Mouse (Mus musculus) Muller cell, postnatal 12 days (primary cell): ENCODE results near the gene Samd7.
"Not testable (repeated sequence)": the region's sequence is repeated elsewhere in the genome, so short reads cannot be mapped to it uniquely, and the experiment has no call there.

Experiments used
- DNase-seq: peaks from one replicate; pipeline ENCODE4 v3.0.0-alpha.2; 2015; ENCODE audit errors: inconsistent ontology term

Samd7 gene

DNA sequence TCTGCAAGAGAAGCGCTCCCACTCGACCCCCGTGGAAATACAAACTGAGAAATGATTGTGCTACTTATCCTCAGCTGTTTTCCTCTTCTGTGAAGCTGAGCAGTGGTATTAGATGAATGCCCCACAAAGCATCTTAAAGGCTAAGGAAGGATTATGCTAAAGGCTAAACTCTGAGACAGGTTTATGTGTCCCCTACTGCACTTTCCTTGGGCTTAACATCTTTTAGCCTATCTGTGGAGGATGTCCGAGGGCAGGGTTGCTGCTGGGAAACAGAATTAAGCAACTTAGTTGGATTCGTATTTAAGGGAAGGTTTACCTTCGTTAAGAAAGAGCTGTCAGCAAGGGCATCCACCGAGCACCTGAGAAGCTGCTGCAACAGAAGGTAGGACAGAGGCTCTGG lies at the start of gene Samd7:
Samd7 (plus strand) TSS at position 288 of the 400 bp plus-strand sequence.
- no peak for DNase-seq

DNA sequence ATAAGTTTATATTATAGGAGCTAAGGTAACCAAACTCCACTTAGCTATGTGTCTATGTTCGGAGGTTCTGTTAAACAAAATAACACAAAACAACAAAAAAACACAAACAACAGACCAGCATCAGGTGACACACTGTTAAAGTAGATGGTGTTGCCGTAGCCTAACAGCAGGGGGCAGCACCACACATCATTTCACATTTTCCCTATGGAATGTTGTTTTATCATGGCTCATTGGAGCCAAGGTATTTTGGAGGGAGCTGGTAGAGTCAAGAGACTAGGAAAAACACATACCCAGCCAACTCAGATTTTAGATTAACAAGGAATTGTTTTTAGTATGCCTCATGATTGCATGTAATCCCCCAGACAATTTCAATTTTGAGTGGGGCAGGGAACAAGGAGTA lies 49.7 kb upstream of the Samd7 start:
- DNase-seq: peak; percentile 81

DNA sequence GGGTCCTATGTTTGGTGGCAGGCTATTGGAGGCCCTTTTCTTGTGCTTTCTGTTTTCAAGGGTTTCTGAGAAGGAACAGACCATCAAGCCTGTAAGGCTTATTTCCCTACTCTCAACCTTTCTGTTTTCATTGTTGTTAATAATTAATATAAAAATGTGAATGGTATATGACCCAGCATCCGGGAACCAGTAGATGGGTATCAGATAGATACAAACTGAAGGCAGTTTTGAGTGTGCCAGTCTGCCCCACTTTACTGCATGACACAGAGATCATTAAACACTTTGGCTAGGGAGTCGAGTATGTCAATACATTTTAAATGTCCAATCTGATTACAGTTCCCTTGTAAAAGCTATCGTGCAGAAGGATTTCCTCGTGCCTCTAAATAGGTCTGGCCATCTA lies 48.2 kb upstream of the Samd7 start:
- no peak for DNase-seq

DNA sequence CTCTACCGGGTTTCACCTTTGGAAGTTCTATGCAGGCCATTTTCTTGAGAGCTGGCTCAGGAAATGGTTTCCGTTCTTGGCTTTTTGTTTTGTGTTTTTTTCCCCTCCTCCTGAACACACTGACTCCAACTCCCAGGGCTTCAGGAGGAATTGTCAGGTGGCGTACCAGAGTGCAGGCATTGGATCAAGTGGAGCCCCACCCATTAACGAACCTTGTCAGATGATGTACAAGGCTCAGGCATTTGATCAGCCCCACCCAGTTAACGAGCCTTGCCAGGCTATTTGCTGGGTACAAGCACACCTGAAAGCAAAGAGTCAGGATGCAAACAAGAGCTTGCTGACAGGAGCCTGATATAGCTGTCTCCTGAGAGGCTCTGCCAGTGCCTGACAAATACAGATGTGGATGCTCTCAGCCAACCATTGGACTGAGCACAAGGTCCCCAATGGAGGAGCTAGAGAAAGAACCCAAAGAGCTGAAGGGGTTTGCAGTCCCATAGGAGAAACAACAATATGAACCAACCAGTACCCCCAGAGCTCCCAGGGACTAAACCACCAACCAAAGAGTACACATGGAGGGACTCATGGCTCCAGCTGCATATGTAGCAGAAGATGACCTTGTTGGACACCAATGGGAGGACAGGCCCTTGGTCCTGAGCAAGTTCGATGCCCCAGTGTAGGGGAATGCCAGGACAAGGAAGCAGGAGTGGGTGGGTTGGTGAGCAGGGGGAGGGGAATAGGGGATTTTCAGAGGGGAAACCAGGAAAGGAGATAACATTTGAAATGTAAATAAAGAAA lies 46.2 kb upstream of the Samd7 start, which contains the start of gene Lrrc31:
Lrrc31 (minus strand) TSS at position 133 of the 795 bp plus-strand sequence.
- DNase-seq: not testable (repeated sequence)

DNA sequence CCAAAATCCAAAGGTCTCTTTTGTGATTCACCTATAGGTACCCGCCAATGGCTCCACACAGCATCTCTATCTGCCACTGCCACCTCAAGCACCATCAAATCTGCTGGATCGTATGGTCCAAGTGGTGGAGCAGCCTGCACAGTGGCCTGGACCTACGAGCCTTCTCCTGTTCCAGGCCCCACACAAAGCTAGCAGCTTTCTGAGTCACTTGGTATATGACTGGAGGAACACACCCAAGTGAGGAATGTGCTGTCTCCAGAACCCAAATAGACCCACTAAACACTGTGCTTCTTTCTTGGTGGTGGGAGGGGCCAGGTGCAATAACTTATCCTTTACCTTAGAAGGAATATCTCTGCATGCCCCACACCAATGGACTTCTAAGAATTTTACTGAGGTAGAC lies 40.1 kb upstream of the Samd7 start:
- no peak for DNase-seq

DNA sequence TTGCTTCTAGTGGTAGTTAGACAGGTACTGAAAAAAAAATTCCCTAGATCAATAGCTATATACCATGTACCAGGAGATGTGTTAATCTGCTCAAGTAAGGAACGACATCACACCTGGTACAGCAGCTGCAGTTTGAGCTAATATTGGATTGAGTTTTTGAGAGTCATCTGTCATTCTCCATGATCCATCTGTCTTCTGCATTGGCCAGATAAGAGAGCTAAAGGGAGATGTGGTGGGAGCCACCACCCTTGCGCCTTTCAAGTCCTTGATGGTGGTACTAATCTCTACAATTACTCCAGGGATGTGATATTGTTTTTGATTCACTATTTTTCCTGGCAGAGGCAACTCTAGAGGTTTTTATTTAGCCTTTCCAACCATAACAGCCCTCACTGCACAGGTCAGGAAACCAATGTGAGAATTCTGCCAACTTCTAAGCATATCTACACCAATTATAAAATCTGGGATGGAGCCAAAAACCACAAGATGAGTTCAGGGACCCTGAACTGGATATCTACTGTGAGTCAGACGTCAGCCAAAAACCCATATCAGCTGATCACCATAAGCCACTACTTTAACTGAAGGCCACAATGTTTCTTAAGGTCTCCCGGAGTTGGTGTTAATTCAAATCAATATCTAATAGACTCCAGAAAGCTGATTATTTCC lies 39.3 kb upstream of the Samd7 start:
- peak; percentile 18 for DNase-seq

DNA sequence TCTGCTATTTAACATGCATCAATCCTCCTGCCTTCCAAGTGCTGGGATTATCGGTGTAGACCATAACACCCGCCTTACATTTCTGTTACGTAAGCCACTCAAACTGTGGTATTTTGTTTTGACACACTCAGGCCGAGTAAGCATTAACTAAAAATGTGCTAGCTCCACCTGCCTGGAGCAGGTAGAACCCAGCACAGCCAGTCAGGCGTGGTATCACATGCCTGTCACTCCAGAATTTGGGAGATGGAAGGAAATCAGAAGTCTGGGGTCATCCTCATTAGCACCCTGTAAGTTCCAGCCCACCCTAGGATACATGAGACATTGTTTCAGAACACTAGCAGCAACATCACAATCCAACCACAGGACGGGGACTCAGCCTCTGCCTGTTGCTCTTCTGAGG lies 35.9 kb upstream of the Samd7 start:
- no peak for DNase-seq

DNA sequence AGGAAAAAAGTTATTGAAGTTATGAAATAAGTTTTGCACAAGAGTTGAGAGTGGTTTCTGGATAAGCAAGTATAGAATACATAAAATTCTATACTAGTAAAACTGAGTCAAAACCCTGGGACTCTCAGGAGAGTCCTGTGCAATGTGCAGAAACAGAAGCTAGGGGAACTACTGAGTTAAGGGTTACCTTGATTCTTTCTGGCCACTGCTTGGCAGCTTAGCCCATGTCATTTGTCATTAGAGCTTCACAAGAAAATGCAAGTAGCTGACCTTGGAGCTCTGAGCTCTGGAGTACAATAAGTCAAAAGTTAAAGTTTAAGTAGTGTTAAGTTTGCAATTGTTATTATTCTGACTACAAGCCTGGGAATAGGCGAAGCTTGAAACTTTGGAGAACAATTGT lies 32.8 kb upstream of the Samd7 start:
- no peak for DNase-seq

DNA sequence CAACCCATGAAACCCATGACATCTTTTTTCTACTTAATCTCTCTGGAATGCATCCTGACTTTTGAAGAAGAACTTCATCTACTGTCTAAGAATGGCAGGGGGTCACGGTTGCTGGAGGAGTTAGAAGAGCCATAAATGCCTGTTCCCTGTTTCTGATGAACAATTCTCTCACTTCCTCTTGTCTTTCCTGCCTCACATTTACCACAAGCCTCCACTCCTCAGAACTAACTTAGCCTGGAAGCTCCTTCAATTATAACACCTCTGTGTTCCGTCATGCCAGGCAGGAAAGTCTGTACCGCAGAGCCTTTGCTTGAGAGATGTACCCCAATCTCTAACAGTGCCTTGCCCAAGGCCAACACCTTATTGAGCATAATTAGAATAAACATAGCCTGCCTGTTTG lies 27.4 kb upstream of the Samd7 start:
- DNase-seq: no peak

DNA sequence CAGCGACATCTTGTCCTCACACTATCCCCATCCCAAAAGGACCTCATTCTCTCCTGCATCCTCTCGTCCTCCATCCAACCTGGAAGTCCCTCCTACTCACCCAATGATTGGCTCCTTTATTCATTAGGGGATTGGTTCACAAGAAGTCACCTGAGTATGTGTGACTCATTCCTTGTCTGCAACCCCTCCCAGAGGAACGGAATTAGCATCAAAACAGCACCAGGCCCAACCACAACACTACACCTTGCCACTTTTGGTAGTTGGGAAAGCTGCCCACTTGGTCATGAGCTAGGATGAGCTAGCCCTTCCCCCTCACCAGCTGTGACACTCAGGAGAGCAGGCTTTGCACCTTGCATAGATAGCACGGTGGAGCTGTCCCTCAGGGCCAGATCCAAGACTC lies 24.1 kb upstream of the Samd7 start:
- no peak for DNase-seq

DNA sequence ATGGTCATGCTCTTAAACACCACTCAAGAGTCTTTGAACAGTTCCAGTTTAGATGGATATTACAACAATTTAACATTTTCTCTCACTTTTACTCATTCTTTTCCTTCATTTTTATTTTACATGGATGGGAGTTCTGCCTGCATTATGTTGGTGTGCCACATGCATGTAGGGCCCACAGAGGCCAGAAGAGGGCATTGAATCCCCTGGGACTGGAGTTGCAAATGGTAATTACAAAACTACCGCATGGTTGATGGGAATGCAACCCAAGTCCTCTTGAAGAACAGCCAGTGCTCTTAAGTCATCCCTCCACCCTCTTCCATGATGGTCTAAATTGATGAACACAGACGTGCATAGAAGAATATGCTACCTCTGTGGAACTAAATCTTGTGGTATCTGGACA lies 23.6 kb upstream of the Samd7 start:
- no peak for DNase-seq

DNA sequence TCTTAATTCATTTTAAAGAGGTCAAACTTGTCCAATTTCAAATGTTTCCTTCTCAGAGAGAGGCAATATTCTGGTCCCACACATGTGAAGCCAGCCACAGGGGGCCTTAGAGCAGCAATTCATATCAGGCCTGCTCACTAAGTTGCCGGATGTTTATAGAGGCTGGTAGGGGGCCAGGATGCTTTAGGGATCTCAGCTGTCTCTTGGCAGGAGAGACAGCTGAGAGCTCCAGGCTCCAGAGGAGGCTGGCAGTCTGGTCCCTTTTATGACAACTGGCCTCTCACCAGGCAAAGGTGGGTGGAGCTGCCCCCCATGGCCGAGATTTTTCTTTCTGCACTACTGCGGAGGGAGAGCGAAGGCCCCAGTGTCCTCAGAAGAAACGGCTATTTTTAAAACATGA lies 22.9 kb upstream of the Samd7 start:
- no peak for DNase-seq

DNA sequence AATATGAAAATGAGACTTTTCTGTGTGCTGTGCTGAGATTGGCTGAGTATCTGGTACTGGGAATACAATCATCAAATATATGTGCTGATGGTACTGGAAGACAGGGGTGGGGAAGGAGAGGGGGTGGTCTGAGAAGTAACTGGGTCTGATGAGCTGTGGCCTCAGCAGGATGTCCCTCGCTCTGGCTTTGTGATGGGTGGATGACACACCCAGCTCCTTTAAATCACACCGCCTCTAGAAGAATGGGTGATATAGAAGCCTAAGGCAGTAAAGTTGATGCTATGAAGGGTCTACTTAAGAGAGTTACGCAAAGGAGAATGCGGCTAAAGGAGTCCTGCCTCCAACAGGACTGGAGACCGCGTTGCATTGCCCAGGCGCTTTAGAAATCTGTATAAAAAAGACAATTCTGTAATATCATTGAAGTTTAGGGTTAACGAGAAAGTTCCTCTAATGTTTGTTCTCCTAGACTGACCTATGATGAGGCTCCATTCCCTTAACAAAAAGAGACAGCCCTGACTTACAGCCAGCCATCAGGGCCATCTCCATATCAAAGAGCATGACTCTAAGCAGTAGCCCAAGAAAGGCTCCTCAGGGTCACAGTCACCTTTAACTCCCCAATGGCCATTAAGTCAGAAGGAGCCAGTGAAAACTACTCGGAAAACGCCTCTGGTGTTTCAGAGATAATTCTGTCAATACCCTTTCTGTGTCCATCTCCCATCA lies 21.8 kb upstream of the Samd7 start:
- DNase-seq: no peak

DNA sequence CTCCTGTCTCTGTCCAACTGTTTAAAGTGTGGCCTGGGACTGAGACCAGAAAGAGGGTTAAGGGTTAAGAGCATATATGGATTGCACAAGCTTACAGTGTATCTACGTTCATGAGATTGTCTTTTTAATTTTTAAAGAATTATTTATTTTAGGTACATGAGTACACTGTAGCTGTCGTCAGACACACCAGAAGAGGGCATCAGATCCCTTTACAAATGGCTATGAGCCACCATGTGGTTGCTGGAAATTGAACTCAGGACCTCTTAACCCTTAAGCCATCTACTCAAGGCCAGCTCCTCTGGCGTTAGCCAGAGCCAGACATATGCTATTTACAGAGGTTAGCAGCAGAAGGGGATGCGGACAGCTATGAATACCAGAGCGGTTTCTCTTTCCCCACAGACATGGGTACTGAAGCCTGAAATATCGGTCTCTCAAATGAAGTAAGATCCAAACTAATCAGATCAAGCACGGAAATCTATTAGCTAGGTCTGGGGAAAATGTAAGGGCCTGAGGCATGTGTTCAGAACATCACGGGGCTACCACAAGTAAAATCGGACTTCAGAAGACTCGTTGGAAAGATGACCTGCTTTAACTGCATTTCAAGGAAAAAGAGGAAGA lies 21.1 kb upstream of the Samd7 start:
- DNase-seq: no peak

DNA sequence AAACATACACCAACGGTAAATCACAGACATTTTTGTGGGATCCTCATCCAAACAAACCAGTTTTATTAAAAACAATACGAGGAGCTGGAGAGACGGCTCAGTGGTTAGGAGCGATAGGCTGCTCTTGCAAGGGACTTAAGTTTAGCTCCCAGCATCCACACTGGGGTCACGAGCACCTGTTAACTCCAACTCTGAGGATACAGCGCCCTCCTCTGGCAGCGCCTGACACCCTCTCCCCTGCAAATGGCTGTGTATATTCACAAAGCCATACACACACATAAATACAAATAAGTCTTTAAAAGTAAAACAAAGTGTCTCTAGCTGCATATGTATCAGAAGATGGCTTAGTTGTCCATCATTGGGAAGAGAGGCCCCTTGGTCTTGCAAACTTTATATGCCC lies 20.6 kb upstream of the Samd7 start:
- DNase-seq: no peak

DNA sequence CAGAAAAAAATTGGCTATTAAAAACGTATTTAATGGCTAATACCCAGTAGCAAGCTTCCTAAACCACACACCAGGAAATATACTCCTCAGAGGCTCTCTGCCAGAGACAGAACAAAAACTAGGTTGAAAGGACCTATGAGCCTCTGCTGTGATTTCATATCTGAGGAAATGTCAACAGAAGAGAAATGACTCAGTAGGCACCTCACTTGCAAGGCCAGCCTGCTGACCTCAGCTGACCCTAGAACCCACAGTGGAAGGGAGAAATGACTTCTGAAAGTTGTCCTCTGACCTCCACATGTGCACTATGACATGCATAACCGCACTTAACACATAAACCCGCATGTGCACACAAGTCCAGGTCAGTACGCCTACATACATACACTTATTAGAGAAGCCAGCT lies 18.9 kb upstream of the Samd7 start:
- no peak for DNase-seq

DNA sequence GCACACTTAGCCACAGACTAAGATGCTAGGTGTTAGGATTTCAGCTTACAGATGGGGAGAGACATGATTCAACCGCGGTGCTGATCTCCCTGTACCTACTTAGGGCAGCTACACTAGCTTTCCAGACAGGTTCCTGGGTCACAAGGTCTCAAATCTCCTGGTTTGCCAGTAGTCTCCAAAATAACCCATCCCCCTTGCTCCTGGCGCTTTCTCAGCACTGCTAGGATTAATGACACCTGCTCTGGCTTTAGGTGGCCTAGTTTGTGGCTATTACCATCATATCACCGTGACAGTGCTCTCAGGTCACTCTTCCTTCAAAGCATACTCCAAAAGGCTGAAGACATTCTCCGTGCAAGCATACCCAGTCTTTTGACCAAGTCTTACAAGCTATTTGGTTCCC lies 17.0 kb upstream of the Samd7 start:
- no peak for DNase-seq

DNA sequence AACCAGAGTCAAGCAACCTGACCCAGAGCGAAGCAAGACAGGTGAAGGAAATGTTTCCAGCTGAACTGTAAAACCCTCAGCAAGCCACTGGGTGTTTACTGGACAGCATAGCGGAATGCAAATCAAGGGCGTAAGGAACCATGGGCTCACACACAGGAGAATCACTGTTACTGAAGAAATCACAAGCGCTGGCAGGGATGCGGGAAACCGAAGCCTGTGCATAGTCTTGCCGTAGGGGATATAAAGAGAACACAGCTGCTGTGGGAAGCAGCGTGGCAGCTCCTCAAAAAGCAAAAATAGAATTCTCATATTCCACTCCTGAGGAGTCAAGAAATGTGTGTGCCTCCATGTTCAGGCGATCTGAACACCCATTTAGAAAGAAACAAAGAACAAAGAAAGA lies 9.3 kb upstream of the Samd7 start:
- no peak for DNase-seq

DNA sequence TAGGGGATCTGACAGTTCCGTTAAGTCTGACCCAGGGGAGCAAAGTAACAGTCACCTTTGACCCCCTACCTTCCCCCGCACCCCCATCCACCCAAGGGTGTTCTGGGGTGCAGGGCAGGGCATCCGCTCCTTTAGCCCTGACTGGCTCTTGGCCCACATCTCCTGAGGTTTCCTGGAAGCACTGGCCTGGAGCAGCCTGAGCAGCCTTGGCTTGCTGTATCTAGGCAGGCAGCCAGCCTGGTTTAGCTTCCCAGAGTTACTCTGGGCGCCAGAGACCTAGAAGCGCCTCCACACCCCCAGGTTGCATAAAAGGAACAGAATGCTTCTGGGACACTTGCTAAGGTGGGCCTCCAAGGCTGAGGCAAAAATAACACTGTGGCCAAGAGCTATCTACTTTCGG lies 4.8 kb upstream of the Samd7 start:
- no peak for DNase-seq

DNA sequence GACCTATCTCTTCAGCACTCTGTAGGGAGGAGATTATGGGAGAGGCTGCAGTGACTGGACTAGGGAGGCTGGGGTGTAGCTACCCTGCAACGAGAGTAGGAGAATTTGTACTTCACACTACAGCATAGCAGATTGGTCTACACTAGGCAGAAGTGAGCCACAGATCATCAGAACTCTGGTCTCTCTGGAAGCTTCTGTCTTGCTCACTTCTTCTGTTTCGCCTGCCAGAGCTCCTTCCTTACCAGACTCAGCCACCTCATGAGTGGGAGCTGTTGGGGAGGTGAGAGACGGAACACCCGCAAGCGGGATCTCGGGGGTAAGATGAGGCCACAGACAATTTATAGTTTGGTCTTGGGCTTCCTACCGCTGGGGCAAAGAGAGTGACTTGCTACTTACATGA lies 3.2 kb upstream of the Samd7 start:
- DNase-seq: no peak

DNA sequence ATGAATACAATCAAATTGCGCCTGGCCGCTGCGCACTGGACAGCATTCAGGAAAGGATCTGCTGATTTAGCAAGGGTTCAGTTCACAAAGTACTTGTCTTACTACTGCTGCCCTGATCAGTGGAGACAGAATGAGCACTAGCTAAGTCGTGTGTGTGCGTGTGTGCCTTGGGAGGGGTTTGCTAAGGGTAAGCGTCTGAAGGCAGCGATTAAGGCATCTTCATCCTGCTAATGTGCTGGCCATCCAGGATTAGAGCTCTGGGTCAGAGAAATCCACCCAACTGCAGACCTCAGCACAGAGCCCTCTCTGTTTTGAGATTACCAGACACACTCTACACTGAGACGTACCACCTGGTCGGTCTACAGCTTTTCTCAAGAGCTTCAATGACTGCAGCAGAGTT lies 2.2 kb downstream of the Samd7 start:
- no peak for DNase-seq

DNA sequence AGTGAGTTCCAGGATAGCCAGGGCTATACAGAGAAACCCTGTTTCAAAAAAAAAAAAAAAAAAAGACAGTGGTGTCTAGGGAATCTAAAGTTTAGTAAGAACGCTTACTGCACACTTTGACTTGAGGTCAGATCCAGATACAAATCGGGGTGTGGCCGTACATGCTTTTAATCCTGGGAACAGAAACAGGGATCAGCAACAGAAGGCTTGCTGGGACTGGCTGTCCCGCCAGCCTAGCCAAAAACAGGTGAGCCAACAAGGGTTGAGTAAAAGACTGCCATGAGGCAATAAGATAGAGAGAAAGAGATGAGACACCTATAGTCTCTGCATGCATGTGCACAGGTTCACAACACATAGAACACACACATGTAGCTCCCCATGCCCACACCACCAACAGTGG lies 8.6 kb downstream of the Samd7 start:
- DNase-seq: no peak
